Mouse (Mus musculus) kidney, adult 2 months (tissue): Measurements from ENCODE around the gene Ints13.

Experiments
- CTCF ChIP-seq: fragments of 200-500 bp; conservative IDR thresholded peaks from 2 replicates; pipeline ENCODE4 v1.5.1; 2011; ENCODE audit warnings: low read depth, mild to moderate bottlenecking, control low read depth, low read length, moderate library complexity, mixed read lengths; ENCODE audit not compliant: insufficient read depth, insufficient read length
- POLR2A ChIP-seq: fragments of 200-500 bp; IDR thresholded peaks from one replicate; pipeline ENCODE4 v1.6.1; 2011; ENCODE audit warnings: low read depth, low read length, control low read depth

DNA sequence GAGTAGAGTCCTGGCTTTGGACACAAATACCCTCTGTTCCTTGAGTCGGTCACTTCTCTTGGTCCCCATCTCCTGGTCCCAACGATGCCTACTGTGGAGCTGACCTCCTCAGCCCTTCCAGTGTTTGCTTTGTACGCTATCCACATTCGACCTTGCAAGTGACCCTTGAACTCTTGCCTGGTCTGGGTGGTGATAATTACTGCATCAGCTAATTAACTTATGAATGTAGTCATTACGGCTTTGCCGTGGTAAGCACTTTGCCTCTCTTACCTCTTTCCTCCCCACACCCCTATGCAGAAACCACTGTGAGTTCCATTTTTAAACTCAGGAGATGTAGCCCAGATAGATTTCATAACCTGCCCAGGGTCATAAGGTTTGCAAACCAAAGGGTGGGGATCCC lies 77.4 kb downstream of the Ints13 start:
- TF ChIP-seq CTCF: no peak
- TF ChIP-seq POLR2A: no peak
